In genomic region chr2:32841099-32841498, GRCm38 (mm10) we compare ENCODE assay signal across 18 mouse cellular contexts. TPM values are rescaled to one million over a fixed set of nuclear protein-coding genes. Genes with fewer than 3 reads are reported as not detected.
DNase-seq lines count a peak whose midpoint lies in the region; ATAC-seq and TF ChIP-seq lines count a peak whose summit lies in the region.
"Had no signal": no experiment of that assay in that cellular context is flagged by ENCODE, and none has a peak within 500 bp of the region (broad histone marks: within the 10 kb centered on the region; RNA-seq: fewer than 3 reads in every experiment).

No protein-coding gene starts in this region.

- no peak overlapping the region for H3K4me3 ChIP-seq in heart, adult 2 months
- H3K4me3 ChIP-seq in kidney, embryonic 14.5 days (ENCODE audit: low read length) = no peak overlapping the region
- H3K4me3 ChIP-seq in lung, embryonic 14.5 days (ENCODE audit: low read depth, low read length) = no peak overlapping the region
- no peak overlapping the region for H3K4me3 ChIP-seq in olfactory bulb, adult 2 months (ENCODE audit: insufficient read depth, low read depth, low read length)
- H3K4me3 ChIP-seq: forebrain, embryonic 10.5 days; liver, embryonic 12.5 days had no signal

- no peak for ATAC-seq in kidney, embryonic 14.5 days (ENCODE audit: low FRiP score, low TSS enrichment)
- no peak for ATAC-seq in lung, embryonic 14.5 days (ENCODE audit: insufficient read depth)
- ATAC-seq: forebrain, postnatal 0 days; liver, embryonic 12.5 days had no signal

- peaks cover 11% of the 10 kb centered on the region for H3K4me1 ChIP-seq in heart, adult 2 months (ENCODE audit: control insufficient read depth, insufficient read depth, low read length)
- H3K4me1 ChIP-seq in kidney, embryonic 14.5 days (ENCODE audit: control insufficient read depth, insufficient read depth, low read length) = no peaks in the 10 kb centered on the region; the same call in 1 of the 2 replicates
- H3K4me1 ChIP-seq in lung, embryonic 14.5 days (ENCODE audit: insufficient read depth) = no peaks in the 10 kb centered on the region
- peaks cover 43% of the 10 kb centered on the region for H3K4me1 ChIP-seq in olfactory bulb, adult 2 months (ENCODE audit: control insufficient read depth, insufficient read depth, low read length)

- H3K36me3 ChIP-seq in heart, adult 2 months (ENCODE audit: control insufficient read depth, insufficient read depth, low read length) = no peaks in the 10 kb centered on the region
- H3K36me3 ChIP-seq in kidney, embryonic 14.5 days (ENCODE audit: control insufficient read depth, insufficient read depth, low read length) = no peaks in the 10 kb centered on the region
- H3K36me3 ChIP-seq in lung, embryonic 14.5 days (ENCODE audit: insufficient read depth) = 0 out of 2 replicates have a peak, but pooled peaks cover 4% of the 10 kb centered on the region
- H3K36me3 ChIP-seq: liver, embryonic 12.5 days had no signal

- peak; percentile 73 for TF ChIP-seq POLR2A in heart, adult 2 months (IDR thresholded peaks at IDR 0.05; ENCODE audit: insufficient read depth, low read depth, low read length)
- no peak for TF ChIP-seq POLR2A in olfactory bulb, adult 2 months (IDR thresholded peaks at IDR 0.05; ENCODE audit: insufficient read depth, low read depth, low read length)

- peak overlapping the region; percentile 47 for H3K27ac ChIP-seq in heart, adult 2 months
- H3K27ac ChIP-seq in kidney, embryonic 14.5 days (ENCODE audit: low read depth, low read length) = no peak overlapping the region
- no peak overlapping the region for H3K27ac ChIP-seq in lung, embryonic 14.5 days (ENCODE audit: low read depth)
- peak overlapping the region; percentile 60; the same call in 1 of the 2 replicates for H3K27ac ChIP-seq in olfactory bulb, adult 2 months (ENCODE audit: insufficient read depth, low read depth, low read length)
- H3K27ac ChIP-seq: forebrain, embryonic 10.5 days; kidney, postnatal 0 days; liver, embryonic 12.5 days had no signal

- intact Hi-C loops in heart, adult 2 months (cut with DNase I) = no loop called here
- intact Hi-C loops in heart, postnatal 14 days (cut with DNase I) = loop anchor here (2.0 kb wide), 1 partner anchor 16 kb away; no protein-coding TSS in a partner anchor

- no peak for TF ChIP-seq CTCF in heart, adult 2 months (IDR thresholded peaks at IDR 0.05)
- TF ChIP-seq CTCF in lung, embryonic 14.5 days (IDR thresholded peaks at IDR 0.05; ENCODE audit: low read depth) = no peak
- no peak for TF ChIP-seq CTCF in olfactory bulb, adult 2 months (IDR thresholded peaks at IDR 0.05; ENCODE audit: insufficient read depth, low read depth, low read length)

- H3K4me2 ChIP-seq in kidney, embryonic 14.5 days (replicated peaks; ENCODE audit: low read depth, low read length) = no peak overlapping the region
- 0 out of 2 replicates have a peak overlapping the region, but pooled peaks have one; percentile 7 for H3K4me2 ChIP-seq in lung, embryonic 14.5 days
- H3K4me2 ChIP-seq: liver, embryonic 12.5 days; midbrain, embryonic 11.5 days had no signal

- no peak overlapping the region for H3K9ac ChIP-seq in heart, adult 2 months (ENCODE audit: low read depth, low read length)
- no peak overlapping the region for H3K9ac ChIP-seq in kidney, embryonic 14.5 days (ENCODE audit: low read depth, low read length)
- no peak overlapping the region for H3K9ac ChIP-seq in lung, embryonic 14.5 days
- H3K9ac ChIP-seq: forebrain, postnatal 0 days; liver, embryonic 12.5 days had no signal

- no peaks in the 10 kb centered on the region for H3K27me3 ChIP-seq in heart, adult 2 months (ENCODE audit: control insufficient read depth, insufficient read depth, low read length)
- no peaks in the 10 kb centered on the region for H3K27me3 ChIP-seq in kidney, embryonic 14.5 days (ENCODE audit: control insufficient read depth, insufficient read depth, low read length)
- no peaks in the 10 kb centered on the region for H3K27me3 ChIP-seq in lung, embryonic 14.5 days (ENCODE audit: insufficient read depth, low read length)
- H3K27me3 ChIP-seq: liver, embryonic 12.5 days had no signal

- no peaks in the 10 kb centered on the region; the same call in 1 of the 2 replicates for H3K79me2 ChIP-seq in heart, adult 2 months (replicated peaks; ENCODE audit: control insufficient read depth, insufficient read depth, low read length)

- 38% methylated on average over 5 of the region's 5 CpGs for WGBS in heart, adult 2 months
- WGBS in kidney, embryonic 14.5 days = 38% methylated on average over 5 of the region's 5 CpGs
- WGBS in lung, embryonic 14.5 days = 42% methylated on average over 5 of the region's 5 CpGs
- 40% methylated on average over 5 of the region's 5 CpGs for WGBS in olfactory bulb, adult 2 months

- no peaks in the 10 kb centered on the region for H3K9me3 ChIP-seq in kidney, embryonic 14.5 days (ENCODE audit: control insufficient read depth, low read length)
- H3K9me3 ChIP-seq in lung, embryonic 14.5 days (ENCODE audit: low read depth, low read length) = no peaks in the 10 kb centered on the region
- H3K9me3 ChIP-seq: forebrain, embryonic 10.5 days; liver, embryonic 12.5 days had no signal

- TF ChIP-seq EP300 in heart, adult 2 months (IDR thresholded peaks at IDR 0.05; ENCODE audit: insufficient read depth, low read depth, low read length) = no peak

- DNase-seq in heart, adult 2 months = peak in 1 of 2 experiments; percentile 20
- no peak for DNase-seq in heart, postnatal 14 days
- DNase-seq in kidney, postnatal 10 days = peak; percentile 46
- DNase-seq in lung, embryonic 14.5 days = no peak
- DNase-seq in lung, postnatal 25 days (ENCODE audit: low spot score) = no peak
- DNase-seq: adrenal gland, postnatal 25 days; B cell, adult 2 months; cerebellum, adult 18-20 months; cerebellum, postnatal 36 days; forebrain, postnatal 0 days; left cerebral cortex, postnatal 4 days; retina, postnatal 1 day had no signal

RNA-seq across cellular contexts. Expression of gene Stxbp1, which starts 5.9 kb away (rescaled TPM):
- 10 to 100 TPM in 1 of 2 experiments, 1 to 10 TPM in 1; 9.8 to 11.4 TPM for total RNA-seq in heart, adult 2 months (2021)
- polyA plus RNA-seq in heart, adult 2 months (2012; rRNA removed) = 14.4 and 15.6 TPM in 2 replicates
- 10 to 100 TPM; 19.5 to 22.7 TPM for total RNA-seq in heart, postnatal 14 days (2021)
- polyA plus RNA-seq in kidney, embryonic 14.5 days (2014; fragmentation: Nextera tagmentation; extraction: Ambion mirVana) = 11.2 and 16.2 TPM in 2 replicates
- polyA plus RNA-seq in lung, embryonic 14.5 days (2014; fragmentation: Nextera tagmentation; extraction: Ambion mirVana) = 20.7 and 22.2 TPM in 2 replicates
- 182 and 623 TPM in 2 replicates for polyA plus RNA-seq in olfactory bulb, adult 2 months (2012; ENCODE audit: insufficient read depth, insufficient read length, low replicate concordance, missing spikeins)

RNA-seq across cellular contexts. Expression of gene Fam129b, which starts 34.8 kb away (rescaled TPM):
- 10 to 100 TPM; 19.5 to 20.0 TPM for total RNA-seq in heart, adult 2 months (2021)
- polyA plus RNA-seq in heart, adult 2 months (2012; rRNA removed) = 21.0 and 21.5 TPM in 2 replicates
- 10 to 100 TPM; 31.2 to 33.4 TPM for total RNA-seq in heart, postnatal 14 days (2021)
- polyA plus RNA-seq in kidney, embryonic 14.5 days (2014; fragmentation: Nextera tagmentation; extraction: Ambion mirVana) = 18.2 and 19.9 TPM in 2 replicates
- polyA plus RNA-seq in lung, embryonic 14.5 days (2014; fragmentation: Nextera tagmentation; extraction: Ambion mirVana) = 41.2 and 46.5 TPM in 2 replicates
- polyA plus RNA-seq in olfactory bulb, adult 2 months (2012; ENCODE audit: insufficient read depth, insufficient read length, low replicate concordance, missing spikeins) = not detected in 2 replicates

RNA-seq across cellular contexts. Expression of gene Cfap157, which starts 56.9 kb away (rescaled TPM):
- total RNA-seq in heart, adult 2 months (2021) = not detected
- polyA plus RNA-seq in heart, adult 2 months (2012; rRNA removed) = 0.12 TPM in 1 of 2 replicates, not detected in the other
- total RNA-seq in heart, postnatal 14 days (2021) = under 1 TPM; 0.17 to 0.24 TPM
- polyA plus RNA-seq in kidney, embryonic 14.5 days (2014; fragmentation: Nextera tagmentation; extraction: Ambion mirVana) = 0.11 and 0.39 TPM in 2 replicates
- 0.11 and 0.33 TPM in 2 replicates for polyA plus RNA-seq in lung, embryonic 14.5 days (2014; fragmentation: Nextera tagmentation; extraction: Ambion mirVana)
- not detected in 2 replicates for polyA plus RNA-seq in olfactory bulb, adult 2 months (2012; ENCODE audit: insufficient read depth, insufficient read length, low replicate concordance, missing spikeins)
- total RNA-seq: adrenal gland, postnatal 25 days had no signal

Comparison
In these comparisons a context has a peak if more than half of its experiments do, and no peak if none do; other contexts are left out.
1. H3K27ac ChIP-seq: peak in heart, adult 2 months (single experiment) and olfactory bulb, adult 2 months (single experiment); none in kidney, embryonic 14.5 days (single experiment) and lung, embryonic 14.5 days (single experiment).